Mouse (Mus musculus) embryo, embryonic 10 days (tissue): ENCODE data around the gene Gfm1.

ENCODE experiments used
- DNase-seq: peaks from one replicate; pipeline ENCODE4 v3.0.0-alpha.2; 2015; ENCODE audit warnings: low spot score

Gfm1 gene

GRCm38 (mm10) chr3:67429999-67430380, at the start of gene Gfm1:
TSS of gene Gfm1 (plus strand) at chr3:67430096.
- DNase-seq: peak; percentile 93

DNA sequence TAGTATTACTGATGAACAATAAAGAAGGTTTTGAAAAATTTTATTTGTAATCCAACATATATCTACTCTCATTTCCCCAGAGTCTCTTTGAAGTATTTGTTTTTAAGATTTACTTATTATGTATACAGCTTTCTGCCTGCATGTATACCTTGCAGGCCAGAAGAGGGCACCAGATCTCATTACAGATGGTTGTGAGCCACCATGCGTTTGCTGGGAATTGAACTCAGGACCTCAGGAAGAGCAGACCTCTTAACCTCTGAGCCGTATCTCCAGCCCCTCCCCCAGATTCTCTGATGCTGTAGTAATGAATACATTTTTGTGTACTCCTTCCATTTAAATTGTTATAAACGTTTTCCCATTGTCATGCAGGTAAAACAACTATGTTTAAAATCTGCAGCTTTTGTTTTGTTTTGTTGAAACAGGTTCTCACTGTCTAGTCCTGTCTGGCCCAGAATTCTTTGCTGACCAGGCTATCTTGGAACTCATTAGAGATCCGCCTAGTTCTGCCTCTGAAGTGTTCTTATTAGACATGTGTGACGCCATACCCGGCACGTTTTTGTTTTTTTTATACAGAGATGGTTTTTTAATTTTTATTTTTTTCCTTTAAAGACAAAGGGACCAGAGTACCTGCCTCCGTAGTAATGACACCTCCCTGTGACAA, 428 bp upstream of the Gfm1 start:
- no peak for DNase-seq

DNA sequence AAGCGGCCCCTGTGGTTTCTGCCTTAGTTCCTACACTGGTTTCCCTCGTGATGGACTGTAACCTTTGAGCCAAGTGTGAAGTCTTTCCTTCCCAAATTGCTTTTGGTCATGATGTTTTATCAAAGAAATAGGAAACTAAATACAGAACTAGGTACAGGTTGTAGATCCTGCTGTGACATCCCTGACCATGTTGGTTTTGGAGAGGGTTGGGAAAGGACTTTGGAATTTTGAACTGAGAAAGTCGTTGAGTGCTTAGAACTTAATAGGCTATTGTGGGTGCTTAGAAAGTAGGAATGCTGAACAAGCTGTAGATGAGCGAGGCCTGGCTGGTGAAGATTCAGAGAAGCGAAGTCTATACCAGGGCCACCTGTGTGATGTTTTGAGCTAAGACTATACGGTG, 4.1 kb downstream of the Gfm1 start:
- no peak for DNase-seq

- DNase-seq: no peak
Observed at GRCm38 (mm10) chr3:67447143-67447542, 17.2 kb downstream of the Gfm1 start.

GRCm38 (mm10) chr3:67449660-67450059, 19.8 kb downstream of the Gfm1 start:
- no peak for DNase-seq

DNA sequence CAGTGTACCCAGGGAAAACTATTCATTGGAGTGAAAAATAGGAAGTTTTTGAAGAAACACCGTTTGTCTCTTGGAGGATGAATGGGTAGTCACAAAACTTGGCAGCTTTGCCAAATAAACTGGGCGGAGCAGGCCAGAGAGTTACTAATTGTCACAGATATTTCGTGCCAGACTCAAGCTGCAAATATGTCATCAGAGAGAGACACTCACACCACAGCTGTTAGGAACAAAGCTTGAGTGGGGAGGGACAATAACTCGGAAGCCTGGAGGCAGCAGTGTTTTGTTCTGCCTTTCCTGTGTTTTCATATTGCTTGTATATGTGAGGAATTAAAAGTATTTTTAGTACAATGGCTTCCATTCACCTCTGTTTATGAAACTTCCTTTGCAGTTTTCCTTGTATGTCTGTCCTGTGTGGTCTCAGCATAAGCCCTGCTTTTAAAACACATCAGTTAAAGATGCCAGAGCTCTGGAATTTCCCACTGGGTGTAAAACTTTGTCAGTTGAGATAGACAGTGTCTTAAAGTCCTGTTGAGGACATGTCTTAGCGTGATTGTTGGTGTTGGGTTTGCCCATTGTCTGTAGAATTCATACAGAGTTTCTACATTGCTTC, 20.8 kb downstream of the Gfm1 start:
- no peak for DNase-seq

DNA sequence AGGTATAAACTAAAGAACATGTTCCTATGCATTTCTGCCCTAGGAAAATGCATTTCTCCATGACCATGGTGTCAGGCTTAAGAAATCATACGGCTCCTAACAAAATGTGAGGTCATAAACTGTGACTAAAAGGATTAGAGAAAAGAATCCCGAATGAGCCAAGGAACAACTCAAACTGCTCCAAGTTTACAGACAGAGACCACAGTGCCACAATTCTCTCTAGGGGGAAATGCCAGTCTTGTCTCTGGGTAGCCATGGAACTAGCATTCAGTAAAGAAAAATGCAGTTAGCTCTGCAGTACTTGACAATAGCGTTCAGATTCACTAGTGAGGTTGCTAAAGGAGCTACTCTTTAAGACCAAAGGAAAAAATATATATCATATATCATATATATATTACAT, 30.0 kb downstream of the Gfm1 start:
- no peak for DNase-seq

- DNase-seq: no peak
Observed at GRCm38 (mm10) chr3:67462015-67462414, 32.1 kb downstream of the Gfm1 start.

DNA sequence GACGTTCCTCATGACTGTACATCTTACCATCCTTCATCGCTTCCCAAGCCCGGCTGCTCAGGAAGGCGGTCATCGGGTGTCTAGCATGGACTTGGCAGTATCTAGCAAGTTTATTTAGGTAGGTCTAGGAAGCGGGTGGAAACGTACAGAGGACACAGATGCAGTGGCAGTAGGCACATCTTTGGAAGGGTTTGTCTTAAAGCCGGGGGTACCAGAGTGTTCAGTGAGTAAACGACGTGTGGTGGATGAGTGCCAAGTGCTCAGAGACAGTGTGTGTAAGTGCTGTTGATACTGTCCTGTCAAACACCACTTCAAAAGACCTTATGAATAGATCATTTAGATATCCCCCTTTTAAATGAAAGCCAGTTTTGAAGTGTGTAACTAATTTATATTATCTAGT, 32.7 kb downstream of the Gfm1 start:
- DNase-seq: peak; percentile 11

- DNase-seq: peak; percentile 20
Observed at GRCm38 (mm10) chr3:67463001-67463400, 33.1 kb downstream of the Gfm1 start.

GRCm38 (mm10) chr3:67463450-67464372, 33.8 kb downstream of the Gfm1 start, which contains the start of gene Lxn:
TSS of gene Lxn (minus strand) at chr3:67463926.
- peak; percentile 69 for DNase-seq

DNA sequence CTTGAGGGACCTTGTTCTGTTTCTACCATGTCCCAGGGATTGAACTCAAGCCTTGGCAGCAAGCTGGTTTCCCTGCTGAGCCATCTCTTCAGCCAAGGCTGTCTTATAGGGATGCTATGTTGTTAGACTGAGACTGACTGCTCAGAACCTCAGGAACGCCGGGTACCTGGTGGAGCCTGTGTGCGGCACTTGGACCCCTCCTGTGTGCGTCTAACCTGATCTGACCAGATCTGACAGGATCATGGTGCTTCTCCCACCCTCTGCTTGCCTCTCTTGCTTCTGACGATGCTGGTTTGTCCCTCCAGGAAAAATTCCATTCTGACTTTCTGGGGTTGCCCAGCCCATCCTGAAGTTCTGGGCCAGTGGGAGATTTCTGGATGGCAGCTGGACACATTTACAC, 36.7 kb downstream of the Gfm1 start:
- DNase-seq: no peak

DNA sequence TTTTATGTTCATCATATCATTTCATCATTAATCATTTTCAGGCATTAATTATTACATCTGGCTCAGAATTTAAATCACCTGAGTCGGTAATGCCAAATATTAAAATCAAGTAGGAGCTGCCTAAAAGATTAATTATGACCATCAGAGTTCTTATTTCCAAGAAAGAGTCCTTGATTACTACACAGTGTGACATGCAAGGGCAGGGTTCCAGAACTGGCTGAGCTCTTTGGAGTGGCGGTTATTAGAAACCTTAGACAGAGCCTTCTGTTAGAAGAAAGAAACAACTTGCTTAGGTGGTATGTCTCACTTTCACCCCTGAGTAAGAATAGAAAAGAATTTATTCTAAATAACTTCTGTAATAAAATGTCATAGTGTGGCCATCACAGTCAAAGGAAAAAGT, 37.4 kb downstream of the Gfm1 start:
- no peak for DNase-seq

GRCm38 (mm10) chr3:67471408-67472127, 41.7 kb downstream of the Gfm1 start:
- DNase-seq: no peak

DNA sequence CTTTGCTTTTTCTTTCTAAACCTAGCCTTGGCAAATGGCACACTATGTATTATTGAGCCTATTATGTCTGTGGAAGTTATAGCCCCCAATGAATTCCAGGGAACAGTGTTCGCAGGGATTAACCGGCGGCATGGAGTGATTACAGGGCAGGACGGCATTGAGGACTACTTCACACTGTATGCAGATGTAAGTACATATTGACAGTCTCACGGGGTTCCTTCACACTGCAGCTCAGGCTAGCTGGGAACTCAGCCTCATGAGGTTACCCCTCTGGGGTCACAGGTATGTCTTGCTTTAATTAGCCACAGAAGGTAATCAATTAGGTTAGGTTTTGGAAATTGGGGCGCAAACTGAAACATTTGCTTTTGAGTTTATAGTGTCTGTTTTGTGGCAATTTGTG, 43.5 kb downstream of the Gfm1 start:
- DNase-seq: no peak

DNA sequence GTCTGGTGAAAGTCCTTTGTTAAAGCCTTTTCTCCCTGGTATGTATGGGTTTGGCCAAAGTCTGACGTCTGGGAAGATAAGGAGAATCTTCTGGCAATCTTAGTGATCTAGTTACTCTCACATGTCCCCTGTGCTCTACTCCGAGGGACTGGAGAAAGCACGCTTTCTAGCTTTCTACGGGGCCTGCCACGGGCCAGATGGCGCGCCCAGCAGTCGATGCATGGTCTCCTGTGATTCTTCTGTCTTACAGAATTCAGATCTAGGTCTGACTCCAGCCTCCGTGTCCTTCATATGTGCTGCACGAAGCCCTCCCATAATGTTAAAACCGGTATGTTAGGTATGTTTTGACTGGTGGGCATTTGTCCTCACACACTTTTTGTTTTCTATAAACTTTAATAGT, 49.9 kb downstream of the Gfm1 start:
- DNase-seq: no peak

GRCm38 (mm10) chr3:67482400-67482799, 52.5 kb downstream of the Gfm1 start:
- DNase-seq: no peak

- DNase-seq: no peak
Observed at GRCm38 (mm10) chr3:67485233-67485632, 55.3 kb downstream of the Gfm1 start.

DNA sequence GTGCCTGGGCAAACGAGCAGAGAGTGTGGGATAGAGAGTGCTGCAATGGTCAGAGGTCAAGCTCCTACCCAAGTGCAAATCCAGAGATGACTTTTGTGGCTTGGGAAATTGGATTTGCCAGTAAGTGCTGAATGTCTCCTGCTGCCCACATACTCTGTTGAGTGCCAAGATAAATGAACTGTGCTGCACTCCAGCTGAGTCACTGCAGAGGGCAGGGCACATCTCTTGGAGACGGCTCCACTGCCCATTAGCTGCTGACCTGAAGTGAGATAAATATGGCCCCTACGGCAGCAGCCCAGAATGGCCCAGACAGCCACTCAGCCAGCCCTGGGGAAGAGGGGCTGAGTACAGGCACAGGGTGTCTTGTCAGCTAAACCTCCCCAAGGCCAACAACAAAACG, 60.3 kb downstream of the Gfm1 start:
- DNase-seq: no peak

GRCm38 (mm10) chr3:67492086-67492869, 62.4 kb downstream of the Gfm1 start:
- no peak for DNase-seq

DNA sequence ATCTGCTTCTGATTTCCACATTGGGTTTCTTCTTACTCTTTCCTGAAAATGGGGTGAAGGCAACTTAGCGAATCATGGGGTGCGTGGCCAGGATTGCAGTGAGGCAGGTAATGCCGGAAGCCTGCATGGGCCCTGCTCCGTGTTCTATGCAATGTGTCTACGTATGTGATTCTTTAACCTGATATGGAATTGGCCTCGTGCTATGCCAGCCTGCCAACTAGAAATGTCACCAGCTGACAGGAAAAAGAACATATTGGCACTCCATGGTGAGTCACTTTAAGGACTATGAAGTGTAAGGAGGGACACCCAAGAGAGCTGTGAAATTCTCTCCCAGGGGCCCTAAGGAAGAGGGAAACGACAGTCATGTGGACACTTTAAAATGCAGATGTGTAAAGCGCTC, 63.2 kb downstream of the Gfm1 start:
- DNase-seq: no peak

DNA sequence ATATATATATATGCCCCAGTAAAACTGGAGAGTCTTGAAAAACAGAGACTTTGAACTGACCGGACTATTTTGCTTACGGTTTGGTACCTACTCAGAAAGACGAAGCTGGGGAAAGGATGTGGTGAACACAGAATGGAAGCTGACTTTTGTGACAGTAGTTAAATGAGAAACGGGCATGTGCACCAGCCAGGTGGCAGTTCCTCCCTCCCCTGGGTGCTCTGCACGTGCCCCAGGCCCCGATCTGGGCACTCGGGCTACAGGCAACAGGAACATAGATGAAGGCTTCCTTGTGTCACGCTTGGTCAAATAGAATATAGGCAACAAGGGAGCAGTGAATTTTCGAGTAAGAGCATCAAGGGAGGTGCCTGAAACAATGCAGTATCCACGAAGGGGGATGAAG, 66.4 kb downstream of the Gfm1 start:
- no peak for DNase-seq
